Mouse (Mus musculus) heart, embryonic 15.5 days (tissue): ENCODE results near the gene 9630041A04Rik. TPM values are rescaled to one million over a fixed set of nuclear protein-coding genes. Genes with fewer than 3 reads are reported as not detected.

Source experiments
- ATAC-seq: fragments of 200-750 bp; cut with Nextera tagmentation; replicated peaks from 2 replicates; pipeline ENCODE4 v1.8.0; 2017; ENCODE audit warnings: low read depth, moderate TSS enrichment; ENCODE audit not compliant: insufficient number of reproducible peaks, insufficient read depth, low FRiP score
- H3K27ac ChIP-seq: fragments of 300-500 bp; sonication (generic); 2 replicates; pipeline ENCODE4 v1.5.1; 2015; ENCODE audit warnings: mild to moderate bottlenecking, inconsistent platforms
- H3K27me3 ChIP-seq: fragments of 300-500 bp; sonication (generic); 2 replicates; pipeline ENCODE4 v1.6.1; 2015; ENCODE audit warnings: inconsistent platforms
- H3K36me3 ChIP-seq: fragments of 300-500 bp; sonication (generic); 2 replicates; pipeline ENCODE4 v1.6.1; 2015; ENCODE audit warnings: mild to moderate bottlenecking, inconsistent platforms
- H3K4me1 ChIP-seq: fragments of 300-500 bp; sonication (generic); replicated peaks from 2 replicates; pipeline ENCODE4 v1.6.1; 2015; ENCODE audit warnings: inconsistent platforms
- H3K4me2 ChIP-seq: fragments of 300-500 bp; sonication (generic); 2 replicates; pipeline ENCODE4 v1.6.1; 2015; ENCODE audit warnings: inconsistent platforms, mild to moderate bottlenecking, moderate library complexity
- H3K4me3 ChIP-seq: fragments of 300-500 bp; sonication (generic); 2 replicates; pipeline ENCODE4 v1.5.1; 2015; ENCODE audit warnings: mild to moderate bottlenecking, inconsistent platforms
- H3K9ac ChIP-seq: fragments of 300-500 bp; sonication (generic); 2 replicates; pipeline ENCODE4 v1.6.1; 2015; ENCODE audit warnings: mild to moderate bottlenecking, inconsistent platforms
- H3K9me3 ChIP-seq: fragments of 300-500 bp; sonication (generic); replicated peaks from 2 replicates; pipeline ENCODE4 v1.6.1; 2016; ENCODE audit warnings: inconsistent platforms
- WGBS: fragments of 180-500 bp; shearing (Covaris S2); methylation state at CpG from one replicate; pipeline ENCODE4 v1.1.7; 2015; ENCODE audit warnings: mixed read lengths; 5-methylcytosine and 5-hydroxymethylcytosine counted together
- polyA plus RNA-seq: library from polyadenylated mRNA; unstranded; fragments of >200 nt; fragmentation: Nextera tagmentation; extraction: Ambion mirVana; gene quantifications from 2 replicates; pipeline ENCODE4 v1.2.1, GENCODE M21; 2015

Gene 9630041A04Rik
- polyA plus RNA-seq, 1 experiment from 2014 or later, result not detected

GRCm38 (mm10) chr9:101922846-101923245 lies 61.2 kb downstream of the 9630041A04Rik start:
- no peak overlapping the region for H3K27ac ChIP-seq
- H3K9me3 ChIP-seq, result no peaks in the 10 kb centered on the region
- no peak overlapping the region for H3K4me2 ChIP-seq
- no peaks in the 10 kb centered on the region for H3K27me3 ChIP-seq
- ATAC-seq, result no peak
- no peaks in the 10 kb centered on the region for H3K36me3 ChIP-seq
- H3K4me3 ChIP-seq, result no peak overlapping the region
- no peak overlapping the region for H3K9ac ChIP-seq
- H3K4me1 ChIP-seq, result peaks cover 7% of the 10 kb centered on the region
- 68% methylated on average over 4 of the region's 4 CpGs for WGBS

- H3K36me3 ChIP-seq, result no peaks in the 10 kb centered on the region
- H3K27me3 ChIP-seq, result no peaks in the 10 kb centered on the region
- H3K4me3 ChIP-seq, result no peak overlapping the region
- no peak overlapping the region for H3K4me2 ChIP-seq
- no peaks in the 10 kb centered on the region for H3K9me3 ChIP-seq
- H3K9ac ChIP-seq, result no peak overlapping the region
- H3K4me1 ChIP-seq, result peaks cover 7% of the 10 kb centered on the region
- 52% methylated on average over 4 of the region's 4 CpGs for WGBS
- ATAC-seq, result no peak
- H3K27ac ChIP-seq, result no peak overlapping the region
Measured at GRCm38 (mm10) chr9:101924829-101925228, 63.2 kb downstream of the 9630041A04Rik start.

GRCm38 (mm10) chr9:101933946-101934573 lies 72.4 kb downstream of the 9630041A04Rik start:
- WGBS, result 55% methylated on average over 8 of the region's 8 CpGs
- H3K27ac ChIP-seq, result no peak overlapping the region
- H3K9ac ChIP-seq, result no peak overlapping the region
- H3K4me3 ChIP-seq, result no peak overlapping the region
- H3K4me2 ChIP-seq, result no peak overlapping the region
- ATAC-seq, result no peak
- no peaks in the 10 kb centered on the region for H3K9me3 ChIP-seq
- no peaks in the 10 kb centered on the region for H3K36me3 ChIP-seq
- peaks cover 10% of the 10 kb centered on the region; the same call in 1 of the 2 replicates for H3K27me3 ChIP-seq
- H3K4me1 ChIP-seq, result no peaks in the 10 kb centered on the region

- Histone ChIP-seq H3K27ac (no peak overlapping the region), H3K4me2 (no peak overlapping the region), H3K4me1 (no peaks in the 10 kb centered on the region), H3K9ac (no peak overlapping the region), H3K36me3 (no peaks in the 10 kb centered on the region), H3K27me3 (peaks cover 10% of the 10 kb centered on the region; the same call in 1 of the 2 replicates), H3K9me3 (no peaks in the 10 kb centered on the region), H3K4me3 (no peak overlapping the region)
- 61% methylated on average over 8 of the region's 8 CpGs for WGBS
- ATAC-seq, result no peak
Measured at GRCm38 (mm10) chr9:101934887-101935286, 73.2 kb downstream of the 9630041A04Rik start.

GRCm38 (mm10) chr9:101938066-101938465 lies 76.4 kb downstream of the 9630041A04Rik start:
- Histone ChIP-seq H3K36me3 (no peaks in the 10 kb centered on the region), H3K4me2 (no peak overlapping the region), H3K4me1 (no peaks in the 10 kb centered on the region), H3K9ac (no peak overlapping the region), H3K27ac (no peak overlapping the region), H3K9me3 (no peaks in the 10 kb centered on the region), H3K27me3 (peaks cover 18% of the 10 kb centered on the region; the same call in 1 of the 2 replicates), H3K4me3 (no peak overlapping the region)
- WGBS, result 63% methylated on average over 4 of the region's 4 CpGs
- ATAC-seq, result no peak

GRCm38 (mm10) chr9:101939006-101939405 lies 77.4 kb downstream of the 9630041A04Rik start:
- no peak overlapping the region for H3K9ac ChIP-seq
- no peaks in the 10 kb centered on the region for H3K9me3 ChIP-seq
- no peak overlapping the region for H3K4me2 ChIP-seq
- 0 out of 2 replicates have a peak, but pooled peaks have one; percentile 39 for ATAC-seq
- no peaks in the 10 kb centered on the region for H3K36me3 ChIP-seq
- WGBS, result 45% methylated on average over 5 of the region's 5 CpGs
- no peak overlapping the region for H3K27ac ChIP-seq
- H3K4me1 ChIP-seq, result no peaks in the 10 kb centered on the region
- peaks cover 18% of the 10 kb centered on the region; the same call in 1 of the 2 replicates for H3K27me3 ChIP-seq
- H3K4me3 ChIP-seq, result no peak overlapping the region

- Histone ChIP-seq H3K27ac (no peak overlapping the region), H3K4me3 (no peak overlapping the region), H3K4me2 (no peak overlapping the region), H3K36me3 (no peaks in the 10 kb centered on the region), H3K4me1 (no peaks in the 10 kb centered on the region), H3K9ac (no peak overlapping the region), H3K27me3 (peaks cover 12% of the 10 kb centered on the region; the same call in 1 of the 2 replicates), H3K9me3 (no peaks in the 10 kb centered on the region)
- 60% methylated on average over 3 of the region's 3 CpGs for WGBS
- ATAC-seq, result 0 out of 2 replicates have a peak, but pooled peaks have one; percentile 27
Measured at GRCm38 (mm10) chr9:101940182-101940581, 78.5 kb downstream of the 9630041A04Rik start.

GRCm38 (mm10) chr9:101942058-101942669 lies 80.5 kb downstream of the 9630041A04Rik start:
- H3K9me3 ChIP-seq, result no peaks in the 10 kb centered on the region
- WGBS, result 76% methylated on average over 9 of the region's 9 CpGs
- peaks cover 8% of the 10 kb centered on the region; the same call in 1 of the 2 replicates for H3K27me3 ChIP-seq
- H3K4me2 ChIP-seq, result no peak overlapping the region
- no peak overlapping the region for H3K9ac ChIP-seq
- H3K4me1 ChIP-seq, result no peaks in the 10 kb centered on the region
- no peak overlapping the region for H3K4me3 ChIP-seq
- no peaks in the 10 kb centered on the region for H3K36me3 ChIP-seq
- H3K27ac ChIP-seq, result no peak overlapping the region
- no peak for ATAC-seq

GRCm38 (mm10) chr9:101945326-101945725 lies 83.7 kb downstream of the 9630041A04Rik start:
- H3K4me2 ChIP-seq, result no peak overlapping the region
- peaks cover 8% of the 10 kb centered on the region; the same call in 1 of the 2 replicates for H3K27me3 ChIP-seq
- no peaks in the 10 kb centered on the region for H3K9me3 ChIP-seq
- H3K4me1 ChIP-seq, result no peaks in the 10 kb centered on the region
- no peaks in the 10 kb centered on the region for H3K36me3 ChIP-seq
- H3K27ac ChIP-seq, result no peak overlapping the region
- no peak overlapping the region for H3K9ac ChIP-seq
- no peak for ATAC-seq
- WGBS, result 71% methylated on average over 7 of the region's 7 CpGs
- H3K4me3 ChIP-seq, result no peak overlapping the region

GRCm38 (mm10) chr9:101945814-101946213 lies 84.2 kb downstream of the 9630041A04Rik start:
- Histone ChIP-seq H3K27ac (no peak overlapping the region), H3K9ac (no peak overlapping the region), H3K4me1 (no peaks in the 10 kb centered on the region), H3K9me3 (no peaks in the 10 kb centered on the region), H3K27me3 (peaks cover 8% of the 10 kb centered on the region; the same call in 1 of the 2 replicates), H3K4me2 (no peak overlapping the region), H3K36me3 (no peaks in the 10 kb centered on the region), H3K4me3 (no peak overlapping the region)
- ATAC-seq, result no peak
- 78% methylated on average over 4 of the region's 4 CpGs for WGBS

- no peaks in the 10 kb centered on the region for H3K27me3 ChIP-seq
- H3K4me3 ChIP-seq, result no peak overlapping the region
- no peak overlapping the region for H3K4me2 ChIP-seq
- H3K36me3 ChIP-seq, result no peaks in the 10 kb centered on the region
- no peak overlapping the region for H3K9ac ChIP-seq
- ATAC-seq, result no peak
- H3K27ac ChIP-seq, result no peak overlapping the region
- whole genome bisulfite sequencing, result 33% methylated on average over 3 of the region's 3 CpGs
- no peaks in the 10 kb centered on the region for H3K4me1 ChIP-seq
- H3K9me3 ChIP-seq, result no peaks in the 10 kb centered on the region
Measured at GRCm38 (mm10) chr9:101950101-101950500, 88.5 kb downstream of the 9630041A04Rik start.
